Mouse (Mus musculus) cortical plate, adult 2 months (tissue): ENCODE data around the gene Tpm4.

Experiments used
- CTCF ChIP-seq: fragments of 200-500 bp; IDR thresholded peaks from 2 replicates; pipeline ENCODE4 v1.5.1; 2011; ENCODE audit warnings: mild to moderate bottlenecking, control low read depth, low read length; ENCODE audit not compliant: insufficient read depth; ENCODE audit errors: extremely low read depth
- POLR2A ChIP-seq: fragments of 200-500 bp; IDR thresholded peaks from 2 replicates; pipeline ENCODE4 v1.6.1; 2011; ENCODE audit warnings: mild to moderate bottlenecking, low read length, control low read depth; ENCODE audit not compliant: insufficient read depth; ENCODE audit errors: extremely low read depth

DNA sequence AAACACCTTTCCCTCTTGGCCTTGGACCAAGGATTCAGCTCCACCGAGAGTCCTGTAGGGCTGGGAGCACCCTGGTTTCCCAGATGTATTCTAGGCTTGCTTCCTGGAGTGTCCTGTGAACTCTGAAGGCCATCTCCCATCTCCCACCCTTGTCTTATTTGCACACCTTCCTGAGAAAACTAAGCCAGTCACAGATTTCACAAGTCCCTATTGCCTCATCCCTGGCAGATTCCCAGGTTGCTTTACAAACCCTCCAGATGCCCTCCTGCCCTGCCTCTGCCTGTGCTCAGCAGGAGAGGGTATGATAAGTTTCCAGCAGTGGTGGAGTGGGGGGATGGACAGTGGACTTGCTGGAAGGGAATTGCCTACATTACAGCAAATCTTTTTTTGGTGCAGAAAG lies 11.3 kb downstream of the Tpm4 start:
- no peak for TF ChIP-seq POLR2A
- no peak for TF ChIP-seq CTCF
